Mouse (Mus musculus) forebrain, embryonic 10.5 days (tissue): ENCODE measurements at regions not wholly inside any gene's neighbourhood (a gene's known extent, or its start where the extent isn't known, plus 50 kb on each side); places are given as distances from the start of the nearest gene placed in this dataset.

Experiments
- DNase-seq: peaks from one replicate; pipeline ENCODE4 v3.0.0-alpha.2; 2017; ENCODE audit warnings: low spot score; ENCODE audit errors: extremely low spot score
- H3K27ac ChIP-seq: fragments of 300-500 bp; sonication (generic); 2 replicates; pipeline ENCODE4 v1.5.1; 2016; ENCODE audit warnings: mild to moderate bottlenecking
- H3K27me3 ChIP-seq: fragments of 300-500 bp; sonication (generic); 2 replicates; pipeline ENCODE4 v1.6.1; 2016; ENCODE audit warnings: mild to moderate bottlenecking; ENCODE audit not compliant: poor library complexity, severe bottlenecking
- H3K36me3 ChIP-seq: fragments of 300-500 bp; sonication (generic); replicated peaks from 2 replicates; pipeline ENCODE4 v1.6.1; 2016; ENCODE audit warnings: mild to moderate bottlenecking, moderate library complexity
- H3K4me1 ChIP-seq: fragments of 300-500 bp; sonication (generic); 2 replicates; pipeline ENCODE4 v1.6.1; 2016
- H3K4me3 ChIP-seq: fragments of 300-500 bp; sonication (generic); 2 replicates; pipeline ENCODE4 v1.5.1; 2016; ENCODE audit warnings: mild to moderate bottlenecking, moderate library complexity
- H3K9me3 ChIP-seq: fragments of 300-500 bp; sonication (generic); 2 replicates; pipeline ENCODE4 v1.6.1; 2016; ENCODE audit warnings: mild to moderate bottlenecking, moderate library complexity
- WGBS: fragments of 180-500 bp; shearing (Covaris S2); methylation state at CpG from one replicate; pipeline ENCODE4 v1.1.7; 2016; 5-methylcytosine and 5-hydroxymethylcytosine counted together

- no peak overlapping the region for H3K4me3 ChIP-seq
- H3K36me3 ChIP-seq, result no peaks in the 10 kb centered on the region; the same call in 1 of the 2 replicates
- no peaks in the 10 kb centered on the region for H3K4me1 ChIP-seq
- H3K27me3 ChIP-seq, result no peaks in the 10 kb centered on the region
- no peak overlapping the region for H3K27ac ChIP-seq
- DNase-seq, result no peak
- peaks cover 32% of the 10 kb centered on the region for H3K9me3 ChIP-seq
Observed at GRCm38 (mm10) chr3:148115576-148115975, 874.8 kb downstream of the Adgrl2 start.

- Histone ChIP-seq H3K27ac (no peak overlapping the region), H3K4me3 (no peak overlapping the region), H3K9me3 (peaks cover 4% of the 10 kb centered on the region; the same call in 1 of the 2 replicates), H3K27me3 (no peaks in the 10 kb centered on the region), H3K36me3 (no peaks in the 10 kb centered on the region), H3K4me1 (no peaks in the 10 kb centered on the region)
- WGBS, result 82% methylated on average over 3 of the region's 3 CpGs
- DNase-seq, result no peak
Observed at GRCm38 (mm10) chr3:148112204-148112603, 878.2 kb downstream of the Adgrl2 start.

- Histone ChIP-seq H3K27me3 (no peaks in the 10 kb centered on the region), H3K9me3 (no peaks in the 10 kb centered on the region), H3K36me3 (no peaks in the 10 kb centered on the region), H3K27ac (no peak overlapping the region), H3K4me1 (no peaks in the 10 kb centered on the region), H3K4me3 (no peak overlapping the region)
- no peak for DNase-seq
- 39% methylated on average over 1 of the region's 1 CpGs for WGBS
Observed at GRCm38 (mm10) chr3:148107031-148107430, 883.3 kb downstream of the Adgrl2 start.

GRCm38 (mm10) chr3:148093930-148094329 lies 896.4 kb downstream of the Adgrl2 start:
- DNase-seq, result no peak
- no peak overlapping the region for H3K4me3 ChIP-seq
- no peaks in the 10 kb centered on the region for H3K4me1 ChIP-seq
- H3K27me3 ChIP-seq, result no peaks in the 10 kb centered on the region
- no peaks in the 10 kb centered on the region for H3K36me3 ChIP-seq
- no peak overlapping the region for H3K27ac ChIP-seq
- 88% methylated on average over 4 of the region's 4 CpGs for WGBS
- H3K9me3 ChIP-seq, result no peaks in the 10 kb centered on the region

- no peak overlapping the region for H3K4me3 ChIP-seq
- H3K36me3 ChIP-seq, result no peaks in the 10 kb centered on the region
- no peaks in the 10 kb centered on the region for H3K9me3 ChIP-seq
- WGBS, result 74% methylated on average over 2 of the region's 2 CpGs
- DNase-seq, result no peak
- H3K27me3 ChIP-seq, result no peaks in the 10 kb centered on the region
- no peak overlapping the region for H3K27ac ChIP-seq
- H3K4me1 ChIP-seq, result no peaks in the 10 kb centered on the region
Observed at GRCm38 (mm10) chr3:148075841-148076240, 914.5 kb downstream of the Adgrl2 start.

- no peak for DNase-seq
- WGBS, result 74% methylated on average over 6 of the region's 6 CpGs
Observed at GRCm38 (mm10) chr3:148066701-148067100, 923.7 kb downstream of the Adgrl2 start.

GRCm38 (mm10) chr3:148056074-148056473 lies 934.3 kb downstream of the Adgrl2 start:
- Histone ChIP-seq H3K36me3 (no peaks in the 10 kb centered on the region), H3K4me3 (no peak overlapping the region), H3K4me1 (no peaks in the 10 kb centered on the region), H3K27ac (no peak overlapping the region), H3K27me3 (no peaks in the 10 kb centered on the region), H3K9me3 (no peaks in the 10 kb centered on the region)
- DNase-seq, result no peak
- 91% methylated on average over 4 of the region's 4 CpGs for WGBS

More at GRCm38 (mm10) chr3:148066701-148067100, 923.7 kb downstream of the Adgrl2 start:
- Histone ChIP-seq H3K27me3 (no peaks in the 10 kb centered on the region), H3K9me3 (no peaks in the 10 kb centered on the region), H3K27ac (no peak overlapping the region), H3K36me3 (no peaks in the 10 kb centered on the region), H3K4me3 (no peak overlapping the region), H3K4me1 (no peaks in the 10 kb centered on the region)

GRCm38 (mm10) chr3:148052516-148052915 lies 937.8 kb downstream of the Adgrl2 start:
- no peak for DNase-seq
- no peak overlapping the region for H3K27ac ChIP-seq
- 77% methylated on average over 5 of the region's 5 CpGs for WGBS

GRCm38 (mm10) chr3:148048247-148048646 lies 942.1 kb downstream of the Adgrl2 start:
- Histone ChIP-seq H3K36me3 (no peaks in the 10 kb centered on the region), H3K27ac (no peak overlapping the region), H3K4me1 (no peaks in the 10 kb centered on the region), H3K4me3 (no peak overlapping the region), H3K9me3 (no peaks in the 10 kb centered on the region), H3K27me3 (no peaks in the 10 kb centered on the region)
- 87% methylated on average over 2 of the region's 2 CpGs for WGBS
- no peak for DNase-seq

More at GRCm38 (mm10) chr3:148052516-148052915, 937.8 kb downstream of the Adgrl2 start:
- Histone ChIP-seq H3K9me3 (no peaks in the 10 kb centered on the region), H3K4me3 (no peak overlapping the region), H3K36me3 (no peaks in the 10 kb centered on the region), H3K27me3 (no peaks in the 10 kb centered on the region), H3K4me1 (no peaks in the 10 kb centered on the region)

- no peaks in the 10 kb centered on the region for H3K27me3 ChIP-seq
- no peaks in the 10 kb centered on the region for H3K36me3 ChIP-seq
- no peak overlapping the region for H3K4me3 ChIP-seq
- no peak for DNase-seq
- no peak overlapping the region for H3K27ac ChIP-seq
- WGBS, result 78% methylated on average over 6 of the region's 6 CpGs
- no peaks in the 10 kb centered on the region for H3K4me1 ChIP-seq
- no peaks in the 10 kb centered on the region for H3K9me3 ChIP-seq
Observed at GRCm38 (mm10) chr3:148032532-148032931, 957.8 kb downstream of the Adgrl2 start.

GRCm38 (mm10) chr3:148005831-148006230 lies 984.5 kb downstream of the Adgrl2 start:
- Histone ChIP-seq H3K4me1 (no peaks in the 10 kb centered on the region), H3K36me3 (no peaks in the 10 kb centered on the region), H3K4me3 (no peak overlapping the region), H3K27me3 (no peaks in the 10 kb centered on the region), H3K9me3 (no peaks in the 10 kb centered on the region), H3K27ac (no peak overlapping the region)
- WGBS, result 78% methylated on average over 5 of the region's 5 CpGs
- no peak for DNase-seq

- Histone ChIP-seq H3K4me1 (no peaks in the 10 kb centered on the region), H3K4me3 (no peak overlapping the region), H3K27ac (no peak overlapping the region), H3K27me3 (no peaks in the 10 kb centered on the region), H3K36me3 (no peaks in the 10 kb centered on the region), H3K9me3 (no peaks in the 10 kb centered on the region)
- no peak for DNase-seq
- WGBS, result 57% methylated on average over 3 of the region's 3 CpGs
Observed at GRCm38 (mm10) chr3:148004006-148004405, 986.3 kb downstream of the Adgrl2 start.

GRCm38 (mm10) chr3:147999330-147999953 lies 990.9 kb downstream of the Adgrl2 start:
- no peaks in the 10 kb centered on the region for H3K9me3 ChIP-seq
- H3K36me3 ChIP-seq, result no peaks in the 10 kb centered on the region
- H3K27me3 ChIP-seq, result no peaks in the 10 kb centered on the region
- no peak overlapping the region for H3K27ac ChIP-seq
- no peaks in the 10 kb centered on the region for H3K4me1 ChIP-seq
- H3K4me3 ChIP-seq, result no peak overlapping the region
- WGBS, result 83% methylated on average over 15 of the region's 15 CpGs
- no peak for DNase-seq

GRCm38 (mm10) chr3:147991738-147992137 lies 998.6 kb downstream of the Adgrl2 start:
- no peaks in the 10 kb centered on the region for H3K9me3 ChIP-seq
- WGBS, result 88% methylated on average over 9 of the region's 9 CpGs
- peaks cover 15% of the 10 kb centered on the region for H3K4me1 ChIP-seq
- H3K27me3 ChIP-seq, result no peaks in the 10 kb centered on the region
- H3K27ac ChIP-seq, result no peak overlapping the region
- no peak for DNase-seq
- no peak overlapping the region for H3K4me3 ChIP-seq
- H3K36me3 ChIP-seq, result no peaks in the 10 kb centered on the region
